Mouse (Mus musculus) forelimb bud, embryonic 11.5 days (tissue): ENCODE results near the gene Lrrc59.
A peak's percentile ranks its signal among the peaks of the same experiment; 100 is the strongest.
"Not testable (repeated sequence)": the region's sequence is repeated elsewhere in the genome, so short reads cannot be mapped to it uniquely, and the experiment has no call there.

ENCODE experiments used
- DNase-seq: peaks from one replicate; pipeline ENCODE4 v3.0.0-alpha.2; 2012; ENCODE audit warnings: low read depth, low spot score

Lrrc59 gene

GRCm38 (mm10) chr11:94630199-94631011 lies 838 bp downstream of the Lrrc59 start:
- DNase-seq = peak; percentile 10

GRCm38 (mm10) chr11:94631969-94632368 lies 2.4 kb downstream of the Lrrc59 start:
- DNase-seq = no peak

- no peak for DNase-seq
Observed at GRCm38 (mm10) chr11:94632988-94633387, 3.4 kb downstream of the Lrrc59 start.

- DNase-seq = no peak
Observed at GRCm38 (mm10) chr11:94634431-94634830, 4.9 kb downstream of the Lrrc59 start.

- no peak for DNase-seq
Observed at GRCm38 (mm10) chr11:94644461-94645219, 15.1 kb downstream of the Lrrc59 start.

GRCm38 (mm10) chr11:94646457-94646856 lies 16.9 kb downstream of the Lrrc59 start:
- no peak for DNase-seq

- DNase-seq = not testable (repeated sequence)
Observed at GRCm38 (mm10) chr11:94651241-94651640, 21.7 kb downstream of the Lrrc59 start.

GRCm38 (mm10) chr11:94652973-94653372 lies 23.4 kb downstream of the Lrrc59 start:
- DNase-seq = no peak

- DNase-seq = peak; percentile 75
Observed at GRCm38 (mm10) chr11:94653663-94654436, 24.3 kb downstream of the Lrrc59 start, which contains the start of the genes Mrpl27 and Eme1. Gene Mrpl27 (plus strand): TSS chr11:94653767. Gene Eme1 (minus strand): TSS chr11:94653964.

GRCm38 (mm10) chr11:94661344-94661743 lies 31.8 kb downstream of the Lrrc59 start:
- no peak for DNase-seq

GRCm38 (mm10) chr11:94665281-94665680 lies 35.7 kb downstream of the Lrrc59 start:
- DNase-seq = no peak

- DNase-seq = no peak
Observed at GRCm38 (mm10) chr11:94674984-94675383, 45.4 kb downstream of the Lrrc59 start.

GRCm38 (mm10) chr11:94675446-94675845 lies 45.9 kb downstream of the Lrrc59 start:
- no peak for DNase-seq

GRCm38 (mm10) chr11:94676308-94676707 lies 46.7 kb downstream of the Lrrc59 start:
- DNase-seq = no peak

- peak; percentile 95 for DNase-seq
Observed at GRCm38 (mm10) chr11:94676754-94677606, 47.4 kb downstream of the Lrrc59 start, which contains the start of gene Xylt2. Gene Xylt2 (minus strand): TSS chr11:94677515.

- peak; percentile 7 for DNase-seq
Observed at GRCm38 (mm10) chr11:94677607-94678145, 48.1 kb downstream of the Lrrc59 start.

GRCm38 (mm10) chr11:94680639-94681038 lies 51.1 kb downstream of the Lrrc59 start:
- no peak for DNase-seq

GRCm38 (mm10) chr11:94681640-94682039 lies 52.1 kb downstream of the Lrrc59 start:
- DNase-seq = no peak

- DNase-seq = no peak
Observed at GRCm38 (mm10) chr11:94682427-94682826, 52.9 kb downstream of the Lrrc59 start.

GRCm38 (mm10) chr11:94687178-94687577 lies 57.6 kb downstream of the Lrrc59 start:
- DNase-seq = no peak
